Mouse (Mus musculus) heart, embryonic 10.5 days (tissue): ENCODE measurements at regions not wholly inside any gene's neighbourhood (a gene's known extent, or its start where the extent isn't known, plus 50 kb on each side); places are given as distances from the start of the nearest gene placed in this dataset. TPM values are rescaled to one million over a fixed set of nuclear protein-coding genes. Genes with fewer than 3 reads are reported as not detected.

Source experiments
- DNase-seq: peaks from one replicate; pipeline ENCODE4 v3.0.0-alpha.2; 2017; ENCODE audit warnings: low spot score
- H3K27ac ChIP-seq: fragments of 300-500 bp; sonication (generic); 2 replicates; pipeline ENCODE4 v1.5.1; 2016; ENCODE audit warnings: mild to moderate bottlenecking
- H3K27me3 ChIP-seq: fragments of 300-500 bp; sonication (generic); 2 replicates; pipeline ENCODE4 v1.6.1; 2016; ENCODE audit warnings: mild to moderate bottlenecking; ENCODE audit not compliant: poor library complexity, insufficient read depth, severe bottlenecking
- H3K36me3 ChIP-seq: fragments of 300-500 bp; sonication (generic); 2 replicates; pipeline ENCODE4 v1.6.1; 2016; ENCODE audit warnings: mild to moderate bottlenecking, moderate library complexity
- H3K4me1 ChIP-seq: fragments of 300-500 bp; sonication (generic); 2 replicates; pipeline ENCODE4 v1.6.1; 2016; ENCODE audit warnings: mild to moderate bottlenecking
- H3K4me3 ChIP-seq: fragments of 300-500 bp; sonication (generic); 2 replicates; pipeline ENCODE4 v1.5.1; 2016; ENCODE audit warnings: mild to moderate bottlenecking, moderate library complexity
- H3K9me3 ChIP-seq: fragments of 300-500 bp; sonication (generic); 2 replicates; pipeline ENCODE4 v1.6.1; 2016; ENCODE audit warnings: mild to moderate bottlenecking, moderate library complexity
- WGBS: fragments of 180-500 bp; shearing (Covaris S2); methylation state at CpG from one replicate; pipeline ENCODE4 v1.1.7; 2016; 5-methylcytosine and 5-hydroxymethylcytosine counted together
- microRNA-seq: library from miRNA; unstranded; fragments of <30 nt; microRNA quantifications from one replicate; pipeline ENCODE4, GENCODE M21; 2017

GRCm38 (mm10) chr1:195312426-195312825 lies 135.9 kb upstream of the Cr2 start:
- H3K4me1 ChIP-seq: no peaks in the 10 kb centered on the region
- H3K4me3 ChIP-seq: no peak overlapping the region
- DNase-seq: no peak
- no peaks in the 10 kb centered on the region for H3K27me3 ChIP-seq
- H3K9me3 ChIP-seq: no peaks in the 10 kb centered on the region
- H3K36me3 ChIP-seq: no peaks in the 10 kb centered on the region
- WGBS: 62% methylated on average over 2 of the region's 2 CpGs
- H3K27ac ChIP-seq: no peak overlapping the region

GRCm38 (mm10) chr1:195285076-195285475 lies 108.6 kb upstream of the Cr2 start:
- H3K36me3 ChIP-seq: no peaks in the 10 kb centered on the region
- no peaks in the 10 kb centered on the region for H3K27me3 ChIP-seq
- no peak overlapping the region for H3K27ac ChIP-seq
- WGBS: 75% methylated on average over 2 of the region's 2 CpGs
- no peaks in the 10 kb centered on the region for H3K4me1 ChIP-seq
- no peaks in the 10 kb centered on the region for H3K9me3 ChIP-seq
- H3K4me3 ChIP-seq: no peak overlapping the region
- no peak for DNase-seq

- WGBS: 3% methylated on average over 30 of the region's 30 CpGs
- Histone ChIP-seq H3K4me1 (no peaks in the 10 kb centered on the region), H3K4me3 (no peak overlapping the region), H3K27ac (no peak overlapping the region), H3K9me3 (no peaks in the 10 kb centered on the region), H3K27me3 (no peaks in the 10 kb centered on the region), H3K36me3 (no peaks in the 10 kb centered on the region)
- peak; percentile 100 for DNase-seq
These were observed 65.0 kb upstream of the Cr2 start for GRCm38 (mm10) chr1:195241496-195241895.

- no peak for DNase-seq
These were observed 56.1 kb upstream of the Cr2 start for GRCm38 (mm10) chr1:195232658-195233057.

GRCm38 (mm10) chr1:195227007-195227406 lies 50.5 kb upstream of the Cr2 start:
- DNase-seq: no peak

More at GRCm38 (mm10) chr1:195232658-195233057, 56.1 kb upstream of the Cr2 start:
- no peaks in the 10 kb centered on the region for H3K4me1 ChIP-seq
- H3K4me3 ChIP-seq: no peak overlapping the region
- H3K27me3 ChIP-seq: no peaks in the 10 kb centered on the region
- no peaks in the 10 kb centered on the region for H3K36me3 ChIP-seq
- no peak overlapping the region for H3K27ac ChIP-seq
- no peaks in the 10 kb centered on the region for H3K9me3 ChIP-seq

More at GRCm38 (mm10) chr1:195227007-195227406, 50.5 kb upstream of the Cr2 start:
- H3K9me3 ChIP-seq: no peaks in the 10 kb centered on the region
- 80% methylated on average over 2 of the region's 2 CpGs for WGBS
- H3K27ac ChIP-seq: no peak overlapping the region
- H3K4me1 ChIP-seq: no peaks in the 10 kb centered on the region
- no peaks in the 10 kb centered on the region for H3K36me3 ChIP-seq
- no peak overlapping the region for H3K4me3 ChIP-seq
- no peaks in the 10 kb centered on the region for H3K27me3 ChIP-seq

Small RNA genes lying in the stretch of these regions (microRNA-seq; reads per million reads assigned to microRNA genes)
- gene Gm24802: not detected
